Mouse (Mus musculus) neutrophil, adult 5-6 weeks (primary cell): ENCODE data around the gene Tufm. TPM values are rescaled to one million over a fixed set of nuclear protein-coding genes. Genes with fewer than 3 reads are reported as not detected.

ENCODE experiments used
- ATAC-seq: fragments of 151-379, 151-347 bp; 2 replicates; pipeline ENCODE4 v1.8.0; 2017; ENCODE audit warnings: mild to moderate bottlenecking, moderate TSS enrichment; ENCODE audit not compliant: insufficient number of reproducible peaks, poor library complexity, low FRiP score, severe bottlenecking; ENCODE audit errors: extremely low read depth
- total RNA-seq: library from RNA; stranded (forward); fragments of 200-1000 nt; gene quantifications from 2 replicates; pipeline ENCODE4 v1.2.3, GENCODE M21; 2017

The Tufm gene
- total RNA-seq, 1 experiment from 2014 or later: 33.6 TPM

- ATAC-seq: no peak
Observed at GRCm38 (mm10) chr7:126537820-126538585, 50.8 kb downstream of the Tufm start.

Other genes starting within 250 kb of the Tufm start
- 99.1 and 109 TPM in 2 replicates for gene Sbk1, start 214.7 kb upstream of the Tufm start, total RNA-seq
- gene Lat, start 117.8 kb upstream of the Tufm start, total RNA-seq: 31.4 and 34.8 TPM in 2 replicates
- gene Spns1, start 109.9 kb upstream of the Tufm start, total RNA-seq: 14.8 and 16.5 TPM in 2 replicates
- gene Nfatc2ip, start 90.6 kb upstream of the Tufm start, total RNA-seq: 13.9 and 14.1 TPM in 2 replicates
- 585 and 589 TPM in 2 replicates for gene Cd19, start 72.5 kb upstream of the Tufm start, total RNA-seq
- 117 and 130 TPM in 2 replicates for gene Rabep2, start 58.6 kb upstream of the Tufm start, total RNA-seq
- 0.37 and 1.6 TPM in 2 replicates for gene Atp2a1, start 24.3 kb upstream of the Tufm start, total RNA-seq
- 30.0 and 34.0 TPM in 2 replicates for gene Sh2b1, start 11.9 kb upstream of the Tufm start, total RNA-seq
- gene Atxn2l, start 16.1 kb downstream of the Tufm start, total RNA-seq: 76.4 and 87.3 TPM in 2 replicates
- gene Eif3c, start 79.0 kb downstream of the Tufm start, total RNA-seq: 93.6 and 99.5 TPM in 2 replicates
- 90.5 and 117 TPM in 2 replicates for gene Apobr, start 97.6 kb downstream of the Tufm start, total RNA-seq
- gene Cln3, start 98.5 kb downstream of the Tufm start, total RNA-seq: 97.2 and 102 TPM in 2 replicates
- 0.86 and 1.4 TPM in 2 replicates for gene Il27, start 107.6 kb downstream of the Tufm start, total RNA-seq
- 6.9 and 9.5 TPM in 2 replicates for gene Nupr1, start 143.5 kb downstream of the Tufm start, total RNA-seq
- gene Sgf29, start 161.9 kb downstream of the Tufm start, total RNA-seq: 43.8 and 56.5 TPM in 2 replicates
- gene Sult1a1, start 189.1 kb downstream of the Tufm start, total RNA-seq: 0.93 and 1.1 TPM in 2 replicates
- 27.4 and 28.0 TPM in 2 replicates for gene Bola2, start 208.0 kb downstream of the Tufm start, total RNA-seq
- 3.3 and 4.2 TPM in 2 replicates for gene Slx1b, start 208.4 kb downstream of the Tufm start, total RNA-seq
- gene Coro1a, start 220.4 kb downstream of the Tufm start, total RNA-seq: 1,403 and 1,487 TPM in 2 replicates